Mouse (Mus musculus) brain, embryonic 18.5 days (tissue): Measurements from ENCODE around the gene Limd2.

Source experiments
- DNase-seq: peaks from one replicate; pipeline ENCODE4 v3.0.0-alpha.2; 2012; ENCODE audit warnings: low read depth, low spot score

The Limd2 gene

DNA sequence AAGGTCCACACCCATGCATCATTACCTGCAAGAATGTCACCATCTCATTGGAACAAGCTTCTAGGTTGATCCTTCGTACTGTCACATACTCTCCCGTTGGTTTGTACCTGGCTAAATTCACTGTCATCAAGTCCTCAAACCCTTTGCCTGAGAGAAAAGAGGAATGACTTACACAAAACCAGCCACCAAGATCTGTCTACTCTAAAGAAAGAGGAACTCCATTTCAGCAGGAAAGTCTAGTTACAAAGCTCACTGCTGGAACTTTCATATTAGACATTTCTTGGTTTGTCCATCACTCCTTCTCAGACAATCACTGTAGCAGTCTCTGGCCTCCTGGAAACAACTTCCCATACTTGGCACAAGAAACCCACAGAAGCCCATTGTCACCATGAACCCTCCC, 12.6 kb upstream of the Limd2 start:
- DNase-seq = no peak

- DNase-seq = no peak
These were observed 10.1 kb upstream of the Limd2 start for GRCm38 (mm10) chr11:106170807-106171206.

DNA sequence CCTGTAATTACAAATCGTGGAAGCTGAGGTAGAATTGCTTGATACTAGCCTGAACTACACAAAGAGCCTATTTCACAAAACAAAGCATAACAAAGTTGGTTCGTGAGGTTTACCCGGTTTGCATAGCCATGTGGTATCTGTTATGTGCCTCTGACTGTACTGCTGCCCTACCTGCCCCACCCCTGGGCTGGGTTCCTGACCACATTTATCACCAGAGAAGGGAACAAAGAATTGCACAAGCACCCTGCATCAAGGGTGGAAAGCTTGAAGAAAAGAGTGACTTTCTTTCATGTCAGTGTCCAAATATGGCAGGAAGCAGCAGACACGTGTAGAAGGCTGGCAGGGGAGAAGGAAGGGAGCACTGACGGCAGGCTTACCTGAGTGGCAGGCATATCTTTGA, 6.8 kb upstream of the Limd2 start:
- DNase-seq = no peak

DNA sequence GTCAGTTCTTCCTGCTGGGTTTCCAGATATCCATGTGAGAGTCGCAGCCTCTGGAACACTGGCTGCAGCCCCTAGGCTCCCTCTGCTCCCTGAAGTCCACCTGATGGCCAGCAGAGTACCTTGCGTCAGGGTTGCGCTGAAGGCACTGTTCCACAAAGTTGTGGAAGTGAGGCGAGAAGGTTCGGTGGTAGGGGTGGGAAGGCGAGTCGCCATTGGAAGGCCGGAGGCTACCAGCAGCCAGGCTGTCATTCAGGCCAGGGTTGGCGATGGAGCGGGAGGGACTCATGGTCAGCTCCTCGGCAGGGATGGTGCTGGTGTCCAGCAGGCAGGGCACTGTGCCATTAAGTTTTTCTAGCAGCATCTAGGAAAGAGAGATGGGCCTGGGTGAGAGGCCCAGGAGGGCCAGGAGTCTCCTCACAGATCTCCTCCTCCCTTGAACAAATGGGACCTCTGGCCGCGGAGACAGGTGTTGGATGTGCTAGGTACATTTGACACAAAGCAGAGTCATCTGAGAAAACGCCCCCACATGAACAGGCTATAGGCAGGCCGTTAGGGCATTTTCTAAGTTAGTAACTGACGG, 4.0 kb upstream of the Limd2 start:
- no peak for DNase-seq

DNA sequence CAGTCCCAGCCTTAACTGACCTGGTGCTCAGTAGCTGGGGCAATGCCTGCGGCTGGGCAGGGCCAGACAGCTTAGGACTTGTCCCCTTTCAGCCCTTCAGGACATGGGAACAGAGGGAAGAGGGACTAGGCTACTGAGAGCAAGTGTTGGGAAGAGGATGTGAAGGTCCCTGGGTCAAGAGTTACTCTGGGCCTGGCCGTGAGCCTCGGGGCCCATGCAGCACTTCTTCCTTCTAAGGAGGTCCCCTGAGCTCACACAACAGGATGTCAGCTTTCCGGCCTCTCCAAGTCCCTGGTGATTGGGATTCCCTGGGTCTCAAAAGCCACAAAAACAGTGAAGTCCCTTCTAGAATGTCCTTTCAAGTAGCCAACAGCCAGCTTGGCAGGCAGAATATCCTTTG, 2.9 kb upstream of the Limd2 start:
- DNase-seq = no peak

DNA sequence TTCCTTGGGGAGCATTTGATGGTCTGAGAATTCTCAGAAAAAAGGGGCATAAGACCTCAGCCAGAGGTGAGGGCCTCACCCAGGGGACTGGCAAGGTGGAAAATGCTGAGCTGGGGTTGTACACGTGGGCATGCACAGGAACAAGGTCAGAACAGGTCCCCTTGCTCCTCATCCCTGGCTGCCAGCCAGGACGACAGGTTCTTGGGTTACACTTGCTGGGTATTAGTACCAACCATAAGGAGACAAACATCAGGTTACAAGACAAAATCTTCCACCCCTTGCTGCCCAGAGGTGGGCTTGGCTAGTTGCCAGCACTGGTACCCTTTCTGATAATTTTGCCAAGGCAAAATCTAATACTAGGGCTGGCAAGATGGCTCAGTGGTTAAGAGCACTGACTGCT, 1.6 kb upstream of the Limd2 start:
- DNase-seq = no peak

GRCm38 (mm10) chr11:106159921-106160840, 479 bp downstream of the Limd2 start:
- DNase-seq = peak; percentile 79

DNA sequence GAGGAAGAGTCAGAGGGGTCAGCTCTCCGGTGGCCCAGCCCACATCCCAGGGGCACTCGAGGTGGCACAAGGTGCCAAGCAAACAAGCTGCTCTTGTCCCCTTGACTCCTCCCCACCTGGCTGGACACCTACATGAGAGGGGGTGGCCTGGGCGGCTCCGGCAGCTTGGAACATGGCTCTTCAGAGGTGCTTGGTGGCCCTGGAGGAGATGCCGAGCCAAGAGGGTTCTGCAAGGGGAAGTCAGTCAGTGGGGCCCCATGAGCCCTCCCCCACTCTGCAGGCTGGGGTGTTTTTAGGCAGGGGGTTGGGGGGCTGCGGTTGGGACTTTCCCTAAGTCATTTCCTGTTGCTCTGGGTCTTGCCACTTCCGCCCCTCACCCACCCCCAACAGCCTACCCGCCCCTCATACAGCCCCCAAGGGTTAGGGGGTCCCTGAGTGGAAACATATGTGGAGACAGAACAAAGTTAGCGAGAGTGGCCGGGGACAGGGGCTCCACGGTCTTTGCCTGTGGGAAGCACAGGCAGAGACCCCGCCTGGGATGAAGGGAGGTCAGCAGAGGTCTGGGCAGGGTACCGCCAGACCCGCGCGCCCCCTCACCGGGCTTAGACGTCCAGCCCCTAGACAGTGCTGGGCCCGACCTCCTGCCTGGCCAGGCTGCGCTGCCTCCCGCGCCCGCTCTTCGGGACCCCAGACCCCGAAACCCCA, 1.3 kb downstream of the Limd2 start:
- DNase-seq = no peak

- no peak for DNase-seq
These were observed 1.8 kb downstream of the Limd2 start for GRCm38 (mm10) chr11:106158930-106159215.

GRCm38 (mm10) chr11:106158081-106158929, 2.4 kb downstream of the Limd2 start:
- DNase-seq = no peak

- no peak for DNase-seq
These were observed 3.5 kb downstream of the Limd2 start for GRCm38 (mm10) chr11:106157154-106157553.

- DNase-seq = no peak
These were observed 4.4 kb downstream of the Limd2 start for GRCm38 (mm10) chr11:106156257-106156656.

GRCm38 (mm10) chr11:106155761-106156160, 4.9 kb downstream of the Limd2 start:
- no peak for DNase-seq

GRCm38 (mm10) chr11:106154770-106155169, 5.9 kb downstream of the Limd2 start:
- no peak for DNase-seq

DNA sequence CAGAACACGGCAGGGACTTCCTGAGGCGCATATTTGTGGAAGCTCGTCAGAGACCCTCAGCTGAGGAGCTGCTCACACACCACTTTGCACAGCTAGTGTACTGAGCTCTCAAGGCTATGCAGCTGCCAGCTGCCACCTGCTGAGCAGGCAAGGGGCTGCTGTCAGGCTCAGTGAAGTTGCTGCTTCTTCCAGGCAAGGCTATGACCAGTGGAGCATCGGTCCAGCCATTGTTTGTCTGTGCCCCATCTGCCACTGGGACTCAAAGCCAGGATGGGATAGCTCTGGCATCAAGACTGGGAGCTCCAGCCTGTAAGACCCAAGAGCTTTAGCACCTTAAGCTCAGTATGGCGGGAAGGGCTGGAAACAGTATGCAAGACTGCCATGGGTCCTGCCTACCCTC, 6.6 kb downstream of the Limd2 start:
- no peak for DNase-seq

- no peak for DNase-seq
These were observed 8.5 kb downstream of the Limd2 start for GRCm38 (mm10) chr11:106152132-106152531.

DNA sequence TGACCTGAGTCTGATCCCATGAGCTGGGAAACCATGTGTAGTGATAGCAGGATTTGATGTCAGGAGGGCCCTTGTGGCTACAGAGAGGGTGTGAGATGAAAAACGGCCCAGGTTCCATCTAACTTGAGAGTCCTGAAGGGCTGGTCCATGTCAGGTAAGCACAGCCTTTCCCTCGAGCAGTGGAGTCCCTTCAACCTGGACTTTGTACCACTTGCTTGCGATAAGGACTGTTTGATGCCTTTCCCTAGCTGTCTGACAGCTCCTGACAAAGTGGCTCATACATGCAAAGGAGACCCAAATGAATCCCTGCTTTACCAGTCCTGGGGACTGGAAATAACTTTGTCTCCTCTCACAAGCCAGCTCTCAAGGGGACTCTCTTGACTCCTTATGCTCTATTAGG, 9.4 kb downstream of the Limd2 start:
- DNase-seq = no peak

GRCm38 (mm10) chr11:106134580-106135528, 25.8 kb downstream of the Limd2 start:
- no peak for DNase-seq

DNA sequence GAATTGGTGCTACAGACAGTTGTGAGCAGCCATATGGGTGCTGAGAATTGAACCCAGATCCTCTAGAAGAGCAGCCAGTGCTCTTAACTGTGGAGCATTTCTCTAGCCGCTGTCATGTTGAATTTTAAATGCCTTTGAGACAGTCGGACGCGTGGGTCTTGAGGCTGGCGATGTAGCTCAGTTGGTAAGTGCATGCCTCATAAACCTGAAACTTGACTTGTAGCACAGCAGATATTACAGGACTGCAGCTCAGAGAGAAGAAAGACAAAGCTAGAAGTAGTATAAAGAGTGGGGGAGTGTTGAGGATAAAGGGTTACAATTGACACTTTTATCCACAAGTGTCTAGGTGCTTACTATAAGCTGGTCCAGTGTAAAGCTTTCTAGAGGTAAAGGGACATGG, 28.1 kb downstream of the Limd2 start:
- no peak for DNase-seq

- no peak for DNase-seq
These were observed 31.2 kb downstream of the Limd2 start for GRCm38 (mm10) chr11:106129477-106129876.
